Mouse (Mus musculus) retina, postnatal 7 days (tissue): ENCODE results near the gene Pkd1.

Experiments used
- DNase-seq: peaks from one replicate; pipeline ENCODE4 v3.0.0-alpha.2; 2012; ENCODE audit warnings: low read depth, low spot score

Pkd1 gene

GRCm38 (mm10) chr17:24533099-24533992 lies 16.3 kb upstream of the Pkd1 start:
- peak; percentile 59 for DNase-seq

DNA sequence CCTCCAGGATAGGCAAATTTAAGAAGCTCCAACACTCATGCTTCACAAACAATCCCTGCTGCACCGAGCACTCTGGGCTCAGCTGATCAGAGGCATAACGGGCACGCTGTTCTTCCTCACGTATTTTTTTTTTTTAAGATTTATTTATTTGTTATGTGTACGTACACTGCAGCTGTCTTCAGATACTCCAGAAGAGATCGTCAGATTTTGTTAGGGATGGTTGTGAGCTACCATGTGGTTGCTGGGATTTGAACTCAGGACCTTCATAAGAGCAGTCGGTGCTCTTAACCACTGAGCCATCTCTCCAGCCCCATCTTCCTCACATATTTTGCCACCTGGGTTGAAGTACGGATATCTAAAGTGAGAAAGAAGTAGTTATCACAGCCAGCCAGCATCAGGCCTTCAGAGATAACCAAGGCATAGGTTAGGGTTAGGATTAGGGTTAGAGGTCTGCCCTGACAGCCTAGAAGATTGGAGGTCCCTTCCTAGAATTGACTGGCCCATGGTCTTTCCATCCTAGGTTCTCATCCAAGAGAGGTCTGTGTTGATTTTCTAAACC lies 15.4 kb upstream of the Pkd1 start, which contains the start of gene Rab26:
TSS of gene Rab26 (minus strand) at position 51 of the 559 bp plus-strand sequence.
- no peak for DNase-seq

DNA sequence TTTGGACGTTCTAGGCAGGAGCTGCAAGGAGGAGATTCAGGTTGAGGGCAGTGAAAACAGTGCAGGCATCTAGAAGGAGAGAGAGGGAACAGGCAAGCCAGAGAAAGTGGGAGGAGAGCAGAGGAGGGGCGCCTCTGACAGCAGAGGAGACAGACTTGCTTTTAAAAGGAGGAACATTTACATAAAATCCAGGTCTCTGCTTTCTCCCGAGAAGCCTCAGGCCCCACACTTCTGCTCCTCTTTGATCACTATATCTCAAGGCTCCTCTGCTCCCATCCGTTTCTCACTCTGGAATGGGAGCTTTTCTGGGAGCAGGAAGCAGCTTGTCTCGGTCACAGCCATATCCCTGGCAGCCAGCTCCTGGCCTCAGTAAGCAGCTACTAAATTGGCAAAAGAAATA lies 14.3 kb upstream of the Pkd1 start:
- DNase-seq: no peak

GRCm38 (mm10) chr17:24537536-24537935 lies 12.1 kb upstream of the Pkd1 start:
- no peak for DNase-seq

DNA sequence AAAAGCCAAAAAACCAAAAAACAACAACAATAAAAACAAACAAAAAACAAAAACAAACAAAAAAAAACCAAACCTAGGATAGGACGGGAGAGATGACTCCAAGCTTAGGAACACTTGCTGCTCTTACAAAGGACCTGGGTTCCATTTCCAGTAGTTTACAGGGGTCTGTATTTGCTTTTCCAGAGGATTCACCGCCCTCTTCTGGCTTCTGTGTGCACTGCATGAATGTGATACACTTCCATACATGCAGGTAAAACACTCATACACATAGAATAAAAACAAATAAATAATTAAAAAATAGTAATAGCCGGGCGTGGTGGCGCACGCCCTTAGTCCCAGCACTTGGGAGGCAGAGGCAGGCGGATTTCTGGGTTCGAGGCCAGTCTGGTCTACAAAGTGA lies 10.7 kb upstream of the Pkd1 start:
- no peak for DNase-seq

DNA sequence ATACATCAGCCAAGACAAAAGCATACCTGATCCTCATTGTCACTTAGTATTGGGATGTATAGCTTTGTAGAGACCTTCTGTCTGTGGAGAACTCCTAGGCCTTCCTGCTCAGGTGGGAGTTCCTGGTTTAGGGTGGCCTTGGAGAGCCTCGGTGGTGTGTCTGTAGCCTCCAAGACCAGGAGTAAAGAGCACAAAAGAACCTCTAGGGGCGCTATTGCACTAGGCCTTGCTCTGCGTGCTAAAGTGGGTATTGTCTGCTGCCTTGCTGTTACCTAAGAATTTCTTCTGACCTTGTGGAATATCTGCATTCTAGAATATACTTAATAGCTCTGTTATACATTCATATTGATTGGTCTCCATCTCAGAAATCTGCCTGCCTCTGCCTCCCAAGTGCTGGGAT lies 9.3 kb upstream of the Pkd1 start:
- peak; percentile 38 for DNase-seq

GRCm38 (mm10) chr17:24544613-24545012 lies 5.0 kb upstream of the Pkd1 start:
- DNase-seq: no peak

DNA sequence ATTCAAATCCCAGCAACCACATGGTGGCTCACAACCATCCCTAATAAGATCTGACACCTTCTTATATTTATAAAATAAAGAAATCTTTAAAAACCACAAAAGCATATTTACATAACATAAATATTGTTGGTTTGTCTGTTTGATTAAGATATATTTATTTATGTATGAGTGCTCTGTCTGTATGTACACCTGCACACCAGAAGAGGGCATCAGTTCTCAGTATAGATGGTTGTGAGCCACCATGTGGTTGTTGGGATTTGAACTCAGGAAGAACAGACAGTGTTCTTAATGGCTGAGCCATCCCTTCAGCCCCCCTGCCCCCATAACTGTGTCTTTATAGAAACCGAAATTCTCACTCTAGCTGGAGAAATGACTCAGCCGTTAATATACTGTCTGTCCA lies 4.4 kb upstream of the Pkd1 start:
- DNase-seq: no peak

GRCm38 (mm10) chr17:24546234-24546633 lies 3.4 kb upstream of the Pkd1 start:
- DNase-seq: no peak

GRCm38 (mm10) chr17:24548435-24548834 lies 1.2 kb upstream of the Pkd1 start:
- DNase-seq: no peak

- DNase-seq: peak; percentile 17
These were observed 565 bp upstream of the Pkd1 start for GRCm38 (mm10) chr17:24548921-24549617.

DNA sequence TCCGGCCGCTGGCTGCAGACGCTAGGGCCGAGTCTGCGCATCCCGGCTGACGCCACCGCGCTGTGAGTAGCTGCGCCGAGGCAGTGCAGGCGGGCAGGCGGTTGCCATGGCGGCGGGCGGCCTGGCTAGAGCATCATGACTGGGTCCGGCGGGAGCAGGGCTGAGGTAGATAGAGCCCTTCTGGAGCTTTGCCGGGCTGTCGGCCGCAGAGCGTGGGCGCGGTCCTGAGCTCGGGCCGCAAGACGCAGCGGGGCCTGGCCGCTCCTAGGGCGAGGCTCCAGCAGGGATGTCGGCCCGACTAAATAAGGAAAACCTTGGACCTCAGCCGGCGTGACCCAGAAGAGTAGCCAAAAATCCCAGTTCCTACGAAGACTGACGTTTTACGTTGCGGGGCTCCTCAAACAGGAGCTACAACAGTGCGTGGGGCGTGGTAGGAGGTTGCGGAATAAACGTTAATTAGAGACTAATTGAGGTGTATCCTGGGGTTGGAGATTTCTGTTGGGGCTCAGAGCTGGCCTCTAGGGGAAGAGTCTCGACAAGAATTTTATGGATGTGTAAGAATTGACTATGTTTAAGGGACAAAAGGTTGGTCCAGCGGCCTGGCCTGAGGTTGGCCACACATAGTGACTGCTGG lies 899 bp downstream of the Pkd1 start:
- DNase-seq: peak; percentile 53

GRCm38 (mm10) chr17:24551050-24551444 lies 1.4 kb downstream of the Pkd1 start:
- DNase-seq: no peak

- DNase-seq: no peak
These were observed 7.5 kb downstream of the Pkd1 start for GRCm38 (mm10) chr17:24557091-24557490.

DNA sequence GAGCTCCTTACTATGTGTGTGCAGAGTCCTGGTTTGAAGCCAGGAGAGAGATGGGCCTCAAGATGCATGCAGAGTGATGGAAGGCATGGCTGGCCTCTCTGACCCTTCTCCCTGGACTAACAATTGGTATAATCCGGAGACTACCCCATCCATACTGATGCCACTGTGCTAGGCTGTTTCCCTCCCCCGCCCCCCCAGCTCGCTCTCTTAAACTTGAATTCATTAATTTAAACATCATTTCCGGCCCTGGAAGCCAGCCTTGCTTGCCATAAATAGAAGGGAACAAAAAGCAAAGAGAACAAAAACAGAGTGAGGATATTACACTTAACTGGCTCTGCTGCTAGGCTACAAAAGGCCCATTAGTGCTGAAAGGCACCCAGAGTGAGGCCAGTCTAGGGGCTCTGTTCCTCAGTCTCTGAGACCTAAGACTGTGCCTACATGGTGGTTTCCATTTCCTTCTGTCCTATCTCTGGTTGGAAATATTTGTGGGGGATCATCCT lies 9.0 kb downstream of the Pkd1 start:
- no peak for DNase-seq

GRCm38 (mm10) chr17:24559146-24559545 lies 9.5 kb downstream of the Pkd1 start:
- no peak for DNase-seq

- no peak for DNase-seq
These were observed 10.8 kb downstream of the Pkd1 start for GRCm38 (mm10) chr17:24560301-24561028.

DNA sequence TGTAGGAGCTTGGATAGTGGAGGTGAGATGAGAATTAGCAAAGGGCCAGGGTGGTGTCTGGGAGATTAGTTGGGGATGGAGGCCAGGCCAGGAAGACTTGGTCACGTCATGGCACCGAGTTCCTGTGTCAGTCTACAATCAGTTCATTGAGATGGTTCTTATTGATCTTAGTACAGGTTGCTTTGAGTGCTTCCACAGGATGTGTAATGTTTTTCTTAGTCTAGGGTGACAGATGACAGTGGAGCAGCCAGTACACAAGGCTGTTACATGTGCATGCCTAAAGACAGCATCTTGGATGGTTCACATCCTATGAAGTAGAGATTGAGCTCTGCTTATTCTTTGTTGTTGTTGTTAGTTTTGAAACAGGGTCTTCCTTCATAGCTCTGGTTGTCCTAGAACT lies 12.0 kb downstream of the Pkd1 start:
- no peak for DNase-seq

GRCm38 (mm10) chr17:24563638-24564037 lies 14.0 kb downstream of the Pkd1 start:
- DNase-seq: no peak

- no peak for DNase-seq
These were observed 14.8 kb downstream of the Pkd1 start for GRCm38 (mm10) chr17:24564422-24564821.

DNA sequence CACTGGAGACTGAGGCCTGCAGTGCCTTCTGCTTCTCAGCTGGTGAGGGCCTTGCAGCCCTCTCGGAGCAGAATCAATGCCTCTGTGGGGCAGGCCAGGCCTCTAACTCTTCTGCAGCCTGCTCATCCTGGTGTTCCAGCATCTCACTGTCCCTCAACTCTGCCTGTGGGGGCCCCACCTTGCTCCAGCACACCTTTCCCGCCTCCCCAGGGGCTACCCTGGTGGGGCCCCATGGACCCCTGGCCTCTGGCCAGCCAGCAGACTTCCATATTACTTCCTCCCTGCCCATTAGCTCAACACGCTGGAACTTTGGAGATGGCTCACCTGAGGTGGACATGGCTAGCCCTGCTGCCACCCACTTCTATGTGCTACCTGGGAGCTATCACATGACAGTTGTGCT lies 15.5 kb downstream of the Pkd1 start:
- no peak for DNase-seq
